Mouse (Mus musculus) embryo, embryonic 10 days (tissue): ENCODE results near the gene Ndel1.

Source experiments
- DNase-seq: peaks from one replicate; pipeline ENCODE4 v3.0.0-alpha.2; 2015; ENCODE audit warnings: low spot score

The Ndel1 gene

GRCm38 (mm10) chr11:68871748-68872147 is at the start of gene Ndel1:
TSS of gene Ndel1 (minus strand) at chr11:68871858.
- DNase-seq = peak; percentile 13

GRCm38 (mm10) chr11:68914566-68914965 is 42.9 kb upstream of the Ndel1 start:
- DNase-seq = no peak

GRCm38 (mm10) chr11:68911531-68912177 is 40.0 kb upstream of the Ndel1 start:
- no peak for DNase-seq

- DNase-seq = no peak
Measured at GRCm38 (mm10) chr11:68908846-68909503, 37.3 kb upstream of the Ndel1 start.

GRCm38 (mm10) chr11:68907251-68907650 is 35.6 kb upstream of the Ndel1 start:
- no peak for DNase-seq

- no peak for DNase-seq
Measured at GRCm38 (mm10) chr11:68906461-68906790, 34.8 kb upstream of the Ndel1 start.

GRCm38 (mm10) chr11:68905665-68906460 is 34.2 kb upstream of the Ndel1 start:
- no peak for DNase-seq

- no peak for DNase-seq
Measured at GRCm38 (mm10) chr11:68905138-68905531, 33.5 kb upstream of the Ndel1 start.

- peak; percentile 66 for DNase-seq
Measured at GRCm38 (mm10) chr11:68904375-68905137, 32.9 kb upstream of the Ndel1 start.

- no peak for DNase-seq
Measured at GRCm38 (mm10) chr11:68903775-68904174, 32.1 kb upstream of the Ndel1 start.

- DNase-seq = no peak
Measured at GRCm38 (mm10) chr11:68902823-68903222, 31.2 kb upstream of the Ndel1 start.

- DNase-seq = no peak
Measured at GRCm38 (mm10) chr11:68902367-68902766, 30.7 kb upstream of the Ndel1 start.

- no peak for DNase-seq
Measured at GRCm38 (mm10) chr11:68902047-68902364, 30.3 kb upstream of the Ndel1 start.

GRCm38 (mm10) chr11:68901351-68902046 is 29.8 kb upstream of the Ndel1 start, which contains the start of gene Rpl26:
TSS of gene Rpl26 (plus strand) at chr11:68901583.
- DNase-seq = peak; percentile 98

GRCm38 (mm10) chr11:68900519-68901350 is 29.1 kb upstream of the Ndel1 start:
- DNase-seq = no peak

- DNase-seq = no peak
Measured at GRCm38 (mm10) chr11:68899815-68900214, 28.2 kb upstream of the Ndel1 start.

- DNase-seq = no peak
Measured at GRCm38 (mm10) chr11:68898790-68899189, 27.1 kb upstream of the Ndel1 start.

- no peak for DNase-seq
Measured at GRCm38 (mm10) chr11:68897838-68898237, 26.2 kb upstream of the Ndel1 start.

GRCm38 (mm10) chr11:68897120-68897519 is 25.5 kb upstream of the Ndel1 start:
- peak; percentile 70 for DNase-seq

- no peak for DNase-seq
Measured at GRCm38 (mm10) chr11:68896247-68896646, 24.6 kb upstream of the Ndel1 start.

- no peak for DNase-seq
Measured at GRCm38 (mm10) chr11:68893911-68894464, 22.3 kb upstream of the Ndel1 start.
